Mouse (Mus musculus) hindbrain, postnatal 0 days (tissue): ENCODE data around the gene Cped1. TPM values are rescaled to one million over a fixed set of nuclear protein-coding genes. Genes with fewer than 3 reads are reported as not detected.

Experiments used
- ATAC-seq: fragments of 200-750 bp; cut with Nextera tagmentation; 2 replicates; pipeline ENCODE4 v1.8.0; 2017; ENCODE audit warnings: mild to moderate bottlenecking, moderate TSS enrichment, moderate library complexity
- DNase-seq: peaks from one replicate; pipeline ENCODE4 v3.0.0-alpha.2; 2015; ENCODE audit warnings: low spot score
- H3K27ac ChIP-seq: fragments of 300-500 bp; sonication (generic); 2 replicates; pipeline ENCODE4 v1.5.1; 2014; ENCODE audit warnings: mild to moderate bottlenecking
- H3K27me3 ChIP-seq: fragments of 300-500 bp; sonication (generic); 2 replicates; pipeline ENCODE4 v1.6.1; 2014; ENCODE audit warnings: low read length, mixed read lengths; ENCODE audit not compliant: insufficient read depth
- H3K36me3 ChIP-seq: fragments of 300-500 bp; sonication (generic); 2 replicates; pipeline ENCODE4 v1.6.1; 2014; ENCODE audit warnings: low read length, mixed read lengths; ENCODE audit not compliant: insufficient read depth
- H3K4me1 ChIP-seq: fragments of 300-500 bp; sonication (generic); 2 replicates; pipeline ENCODE4 v1.6.1; 2014; ENCODE audit warnings: antibody characterized with exemption, low read length, mixed read lengths; ENCODE audit not compliant: insufficient read depth
- H3K4me2 ChIP-seq: fragments of 300-500 bp; sonication (generic); 2 replicates; pipeline ENCODE4 v1.6.1; 2014; ENCODE audit warnings: low read depth, mild to moderate bottlenecking, low read length, moderate library complexity, mixed read lengths
- H3K4me3 ChIP-seq: fragments of 300-500 bp; sonication (generic); 2 replicates; pipeline ENCODE4 v1.5.1; 2014; ENCODE audit warnings: low read length
- H3K9ac ChIP-seq: fragments of 300-500 bp; sonication (generic); replicated peaks from 2 replicates; pipeline ENCODE4 v1.6.1; 2014; ENCODE audit warnings: mild to moderate bottlenecking, low read length, moderate library complexity, mixed read lengths
- H3K9me3 ChIP-seq: fragments of 300-500 bp; sonication (generic); 2 replicates; pipeline ENCODE4 v1.6.1; 2016; ENCODE audit warnings: low read length, mixed read lengths
- CTCF ChIP-seq: IDR thresholded peaks from 2 replicates; pipeline ENCODE4 v1.5.1; 2016; ENCODE audit warnings: antibody characterized with exemption, control low read depth, low read depth
- WGBS: fragments of 180-500 bp; shearing (Covaris S2); extraction: QIAGEN DNeasy Blood & Tissue Kit; methylation state at CpG from one replicate; pipeline ENCODE4 v1.1.7; 2014; 5-methylcytosine and 5-hydroxymethylcytosine counted together
- polyA plus RNA-seq: library from polyadenylated mRNA; unstranded; fragments of >200 nt; fragmentation: Nextera tagmentation; extraction: Ambion mirVana; gene quantifications from 2 replicates; pipeline ENCODE4 v1.2.1, GENCODE M21; 2015
- total RNA-seq: library from RNA; depleted of rRNA; stranded (reverse); fragments of >200 nt; gene quantifications from 2 replicates; pipeline ENCODE4 v1.2.3, GENCODE M21; 2014

Gene Cped1
- total and polyA plus RNA-seq, 2 experiments from 2014 or later, result 3.1 to 4.6 TPM

DNA sequence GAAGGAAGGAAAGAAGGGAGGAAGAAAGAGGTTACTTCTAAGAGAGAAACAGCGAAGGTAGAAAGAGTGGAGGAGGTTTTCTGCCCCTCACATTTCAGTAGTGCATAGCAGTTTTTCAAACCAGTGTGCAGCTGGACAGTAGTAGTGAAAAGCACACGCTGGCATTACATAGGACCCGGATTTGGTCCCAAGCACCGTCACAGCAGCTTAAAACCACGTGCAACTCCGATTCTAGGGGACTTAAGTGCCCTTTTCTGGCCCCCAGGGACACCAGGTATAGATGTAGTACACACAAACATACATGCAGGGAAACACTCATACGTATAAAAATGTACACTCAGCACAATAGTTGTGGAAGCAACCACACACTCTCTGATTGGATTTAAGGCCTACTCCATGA, 22.6 kb downstream of the Cped1 start:
- Histone ChIP-seq H3K9ac (no peak overlapping the region), H3K36me3 (no peaks in the 10 kb centered on the region), H3K9me3 (no peaks in the 10 kb centered on the region), H3K27ac (no peak overlapping the region), H3K4me3 (no peak overlapping the region), H3K4me1 (no peaks in the 10 kb centered on the region), H3K4me2 (no peak overlapping the region), H3K27me3 (no peaks in the 10 kb centered on the region)
- 90% methylated on average over 7 of the region's 7 CpGs for WGBS
- TF ChIP-seq CTCF, result no peak
- DNase-seq, result no peak
- no peak for ATAC-seq

DNA sequence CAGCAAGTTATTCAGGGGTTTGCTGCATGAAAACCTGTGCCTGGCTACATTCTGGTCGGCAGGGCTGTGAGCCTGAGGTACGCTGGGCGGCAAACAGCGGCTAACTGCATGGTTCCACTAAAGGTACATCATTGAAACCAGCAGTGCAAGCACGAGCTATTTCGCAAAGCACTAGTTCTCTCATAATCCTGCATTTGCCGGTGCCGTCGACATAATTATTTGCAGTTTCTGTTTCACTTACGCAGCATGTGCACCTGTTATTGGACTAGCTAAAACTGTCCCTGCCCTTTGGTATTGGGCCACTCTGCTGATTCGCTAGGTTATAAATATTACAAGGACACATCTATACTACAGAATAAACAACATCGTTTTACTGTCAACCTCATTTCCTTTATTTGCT, 24.5 kb downstream of the Cped1 start:
- 88% methylated on average over 12 of the region's 12 CpGs for WGBS
- H3K9ac ChIP-seq, result no peak overlapping the region
- no peak for DNase-seq
- no peak overlapping the region for H3K27ac ChIP-seq
- no peak overlapping the region for H3K4me3 ChIP-seq
- H3K36me3 ChIP-seq, result no peaks in the 10 kb centered on the region
- ATAC-seq, result no peak
- H3K4me1 ChIP-seq, result no peaks in the 10 kb centered on the region
- H3K27me3 ChIP-seq, result no peaks in the 10 kb centered on the region
- H3K4me2 ChIP-seq, result no peak overlapping the region
- TF ChIP-seq CTCF, result no peak
- H3K9me3 ChIP-seq, result no peaks in the 10 kb centered on the region

DNA sequence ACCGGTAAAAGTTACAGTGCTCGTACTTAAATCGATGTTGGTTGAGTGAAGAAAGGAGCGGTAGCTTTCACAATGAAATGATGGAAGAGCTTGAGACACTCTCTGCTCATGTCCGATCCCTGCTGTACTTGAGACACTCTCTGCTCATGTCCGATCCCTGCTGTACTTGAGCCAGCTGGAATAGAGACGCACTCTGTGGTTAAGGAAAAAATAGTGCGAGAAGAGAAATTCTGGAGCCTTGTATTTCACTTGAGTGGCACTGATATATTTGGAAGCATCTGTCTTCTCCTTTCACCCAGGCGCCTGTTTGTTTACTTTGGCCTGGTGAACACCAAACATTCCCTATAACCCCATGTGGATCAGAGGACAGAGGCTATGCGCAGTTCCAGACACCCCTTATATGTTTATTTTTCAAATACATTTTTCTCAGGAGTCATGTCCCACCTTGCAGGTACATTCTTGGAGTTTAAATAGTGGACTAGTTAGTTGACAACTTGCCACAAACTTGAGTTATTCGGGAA, 25.1 kb downstream of the Cped1 start:
- TF ChIP-seq CTCF, result no peak
- 94% methylated on average over 11 of the region's 11 CpGs for WGBS
- Histone ChIP-seq H3K9me3 (no peaks in the 10 kb centered on the region), H3K27ac (no peak overlapping the region), H3K9ac (no peak overlapping the region), H3K27me3 (no peaks in the 10 kb centered on the region), H3K4me1 (no peaks in the 10 kb centered on the region), H3K4me2 (no peak overlapping the region), H3K4me3 (no peak overlapping the region), H3K36me3 (no peaks in the 10 kb centered on the region)
- no peak for DNase-seq
- no peak for ATAC-seq

DNA sequence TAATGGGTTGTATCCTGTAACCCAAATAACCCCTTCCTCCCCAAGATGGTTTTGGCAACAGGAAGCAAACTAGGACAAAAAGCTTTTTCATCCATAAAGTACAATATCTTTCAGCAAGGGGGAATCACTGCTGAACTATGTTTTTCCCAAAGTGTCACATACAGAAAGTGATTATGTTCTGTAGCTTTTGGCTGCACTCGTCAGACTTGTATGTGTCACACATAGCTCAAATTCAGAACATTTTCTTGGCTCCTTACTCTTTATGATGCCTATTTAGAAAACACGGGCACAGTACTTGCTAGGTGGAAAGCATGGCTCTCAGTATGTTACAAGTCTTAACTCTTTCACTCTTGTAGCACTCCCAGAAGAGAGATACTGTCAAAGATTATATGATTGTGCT, 25.8 kb downstream of the Cped1 start:
- no peaks in the 10 kb centered on the region for H3K36me3 ChIP-seq
- H3K4me3 ChIP-seq, result no peak overlapping the region
- H3K4me2 ChIP-seq, result no peak overlapping the region
- no peak overlapping the region for H3K9ac ChIP-seq
- ATAC-seq (no peak), DNase-seq (no peak)
- no peaks in the 10 kb centered on the region for H3K9me3 ChIP-seq
- TF ChIP-seq CTCF, result no peak
- H3K27me3 ChIP-seq, result no peaks in the 10 kb centered on the region
- H3K4me1 ChIP-seq, result no peaks in the 10 kb centered on the region
- WGBS, result 66% methylated on average over 2 of the region's 2 CpGs
- H3K27ac ChIP-seq, result no peak overlapping the region

DNA sequence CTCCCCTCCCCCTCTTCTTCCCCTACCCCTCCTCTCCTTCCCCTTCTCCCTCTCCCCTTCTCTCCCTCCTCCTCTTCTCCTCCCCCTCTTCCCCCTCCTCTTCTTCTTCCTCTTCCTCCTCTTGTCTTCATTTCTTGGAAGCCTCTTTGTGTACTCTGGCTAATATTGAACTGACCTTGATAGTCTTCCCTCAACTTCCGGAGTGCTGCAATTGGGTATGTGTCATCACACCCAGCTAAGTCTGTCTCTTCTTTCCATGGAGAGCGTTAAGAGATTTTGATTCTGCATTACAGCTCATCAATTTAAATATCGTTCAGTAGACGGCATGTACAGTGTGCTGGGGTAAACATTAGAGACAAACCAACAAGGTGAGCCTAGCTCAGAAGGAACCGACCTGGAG, 26.4 kb downstream of the Cped1 start:
- no peak for TF ChIP-seq CTCF
- H3K27ac ChIP-seq, result no peak overlapping the region
- DNase-seq, result no peak

DNA sequence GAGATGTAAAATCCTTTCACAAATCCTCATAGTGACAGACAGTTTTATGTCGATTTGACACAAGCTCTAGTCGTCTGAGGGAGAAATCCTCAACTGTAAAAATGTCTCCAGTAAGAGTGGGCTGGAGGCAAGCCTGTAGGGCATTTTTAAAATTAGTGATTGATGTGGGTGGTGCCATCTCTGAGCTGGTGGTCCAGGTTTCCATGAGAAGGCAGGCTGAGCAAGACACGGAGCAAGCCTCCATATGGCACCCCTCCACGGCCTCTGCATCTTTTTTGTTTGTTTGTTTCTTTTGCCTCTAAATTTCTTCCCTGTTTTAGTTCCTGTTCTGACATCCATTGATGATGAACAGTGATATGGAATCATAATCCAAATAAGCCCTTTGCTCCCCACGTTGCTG, 26.8 kb downstream of the Cped1 start:
- Histone ChIP-seq H3K27me3 (no peaks in the 10 kb centered on the region), H3K4me1 (no peaks in the 10 kb centered on the region), H3K4me2 (no peak overlapping the region), H3K9ac (no peak overlapping the region), H3K27ac (no peak overlapping the region), H3K9me3 (no peaks in the 10 kb centered on the region), H3K36me3 (no peaks in the 10 kb centered on the region), H3K4me3 (no peak overlapping the region)
- no peak for TF ChIP-seq CTCF
- DNase-seq, result no peak
- WGBS, result 85% methylated on average over 5 of the region's 5 CpGs
- no peak for ATAC-seq

More for the DNA sequence above, 26.4 kb downstream of the Cped1 start:
- H3K4me2 ChIP-seq, result no peak overlapping the region
- H3K9me3 ChIP-seq, result no peaks in the 10 kb centered on the region
- no peak overlapping the region for H3K9ac ChIP-seq
- no peak for ATAC-seq
- no peak overlapping the region for H3K4me3 ChIP-seq
- WGBS, result 90% methylated on average over 5 of the region's 5 CpGs
- H3K36me3 ChIP-seq, result no peaks in the 10 kb centered on the region
- H3K27me3 ChIP-seq, result no peaks in the 10 kb centered on the region
- no peaks in the 10 kb centered on the region for H3K4me1 ChIP-seq

DNA sequence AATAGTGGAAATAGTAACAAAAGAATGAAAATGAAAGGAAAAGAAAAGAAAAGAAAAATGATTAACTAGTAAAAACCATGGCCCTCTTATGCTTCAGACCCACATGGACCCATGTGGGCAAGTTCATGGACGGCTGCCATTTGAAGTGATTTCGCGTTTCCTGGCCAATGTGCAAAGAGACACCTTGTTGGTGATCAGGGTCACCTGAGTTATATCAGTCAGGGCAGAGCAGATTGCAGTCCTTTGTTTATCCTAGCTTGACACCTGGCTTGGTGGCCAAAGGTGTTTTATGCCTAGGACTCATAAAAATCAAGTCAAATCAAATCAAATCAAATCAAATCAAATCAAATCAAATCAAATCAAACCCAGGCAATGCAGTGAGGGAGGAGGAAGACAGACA, 27.7 kb downstream of the Cped1 start:
- DNase-seq (no peak), ATAC-seq (no peak)
- Histone ChIP-seq H3K9ac (no peak overlapping the region), H3K36me3 (no peaks in the 10 kb centered on the region), H3K27me3 (no peaks in the 10 kb centered on the region), H3K4me2 (no peak overlapping the region), H3K4me3 (no peak overlapping the region), H3K9me3 (no peaks in the 10 kb centered on the region), H3K27ac (no peak overlapping the region), H3K4me1 (no peaks in the 10 kb centered on the region)
- TF ChIP-seq CTCF, result no peak
- 92% methylated on average over 3 of the region's 3 CpGs for WGBS
